In the genomic region with DNA sequence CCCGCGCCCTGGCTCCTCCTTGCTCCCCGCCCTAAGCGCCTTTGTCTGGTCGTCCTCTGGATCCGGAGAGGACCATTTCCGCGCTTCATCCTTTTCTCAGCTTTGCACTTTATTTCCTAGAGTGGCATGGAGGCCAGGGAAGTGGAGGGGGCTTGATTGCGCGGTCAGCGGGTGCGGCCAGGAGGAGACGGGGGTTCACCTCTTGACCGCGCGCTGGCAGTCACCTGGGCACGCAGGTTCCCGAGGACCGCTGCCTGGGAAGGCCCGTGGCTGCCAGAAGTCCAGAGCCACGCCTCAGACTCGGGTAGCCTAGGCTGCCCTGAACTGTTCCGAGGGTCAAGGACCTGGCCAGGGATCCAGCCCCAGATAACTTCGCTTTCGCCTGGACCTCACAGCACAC, we compare ENCODE assay signal across 11 mouse cellular contexts. TPM values are rescaled to one million over a fixed set of nuclear protein-coding genes. Genes with fewer than 3 reads are reported as not detected.
DNase-seq lines count a peak whose midpoint lies in the region; ATAC-seq lines count a peak whose summit lies in the region.
"Not testable (repeated sequence)": the region's sequence is repeated elsewhere in the genome, so short reads cannot be mapped to it uniquely, and the experiment has no call there.
"Had no signal": no experiment of that assay in that cellular context is flagged by ENCODE, and none has a peak within 500 bp of the region (broad histone marks: within the 10 kb centered on the region; RNA-seq: fewer than 3 reads in every experiment).

No protein-coding gene starts in this region.

- ATAC-seq in embryonic facial prominence, embryonic 12.5 days (ENCODE audit: insufficient number of reproducible peaks, insufficient read depth, low FRiP score, low TSS enrichment); forebrain, embryonic 16.5 days; heart, embryonic 16.5 days (replicated peaks; ENCODE audit: extremely low read depth, insufficient read depth, low FRiP score); intestine, embryonic 14.5 days (replicated peaks; ENCODE audit: low FRiP score, low TSS enrichment, low read depth); limb, embryonic 11.5 days (ENCODE audit: insufficient number of reproducible peaks, low FRiP score, low TSS enrichment, low read depth); midbrain, embryonic 11.5 days (ENCODE audit: low FRiP score); neural tube, embryonic 13.5 days (ENCODE audit: low read depth): not testable (repeated sequence)

- H3K27ac ChIP-seq in embryonic facial prominence, embryonic 12.5 days; forebrain, embryonic 16.5 days (ENCODE audit: low read length); heart, embryonic 16.5 days (ENCODE audit: low read length); intestine, embryonic 14.5 days (ENCODE audit: low read depth); limb, embryonic 11.5 days (replicated peaks; ENCODE audit: low read depth, low read length); midbrain, embryonic 11.5 days (ENCODE audit: low read depth, low read length); neural tube, embryonic 13.5 days (replicated peaks): not testable (repeated sequence)

- H3K36me3 ChIP-seq in embryonic facial prominence, embryonic 12.5 days; forebrain, embryonic 16.5 days (ENCODE audit: control insufficient read depth, insufficient read depth); heart, embryonic 16.5 days (ENCODE audit: control insufficient read depth, insufficient read depth); intestine, embryonic 14.5 days (ENCODE audit: control insufficient read depth, insufficient read depth, low read length); limb, embryonic 11.5 days (ENCODE audit: control insufficient read depth, insufficient read depth, low read length); midbrain, embryonic 11.5 days (ENCODE audit: control insufficient read depth, insufficient read depth, low read length); neural tube, embryonic 13.5 days: not testable (repeated sequence)

- 5% methylated on average over 17 of the region's 25 CpGs for WGBS in embryonic facial prominence, embryonic 12.5 days
- WGBS in forebrain, embryonic 16.5 days, result 5% methylated on average over 14 of the region's 25 CpGs
- 3% methylated on average over 16 of the region's 25 CpGs for WGBS in heart, embryonic 16.5 days
- 5% methylated on average over 14 of the region's 25 CpGs for WGBS in intestine, embryonic 14.5 days
- 0% methylated on average over 16 of the region's 25 CpGs for WGBS in limb, embryonic 11.5 days
- WGBS in midbrain, embryonic 11.5 days, result 3% methylated on average over 15 of the region's 25 CpGs
- WGBS in neural tube, embryonic 13.5 days, result 4% methylated on average over 15 of the region's 25 CpGs

- H3K4me2 ChIP-seq in embryonic facial prominence, embryonic 12.5 days (replicated peaks), result peak overlapping the region; percentile 48
- H3K4me2 ChIP-seq in forebrain, embryonic 16.5 days (ENCODE audit: low read length), result peak overlapping the region; percentile 54
- H3K4me2 ChIP-seq in heart, embryonic 16.5 days (ENCODE audit: low read depth, low read length), result peak overlapping the region; percentile 49
- H3K4me2 ChIP-seq in intestine, embryonic 14.5 days (ENCODE audit: low read length), result peak overlapping the region; percentile 38
- H3K4me2 ChIP-seq in limb, embryonic 11.5 days (ENCODE audit: low read depth, severe bottlenecking), result peak overlapping the region; percentile 36
- H3K4me2 ChIP-seq in midbrain, embryonic 11.5 days, result peak overlapping the region; percentile 40
- H3K4me2 ChIP-seq in neural tube, embryonic 13.5 days, result peak overlapping the region; percentile 54

- not testable (repeated sequence) for H3K9ac ChIP-seq in embryonic facial prominence, embryonic 12.5 days; heart, embryonic 16.5 days (ENCODE audit: low read length); intestine, embryonic 14.5 days (ENCODE audit: low read length); limb, embryonic 11.5 days (ENCODE audit: low read length); midbrain, embryonic 11.5 days (ENCODE audit: low read length)
- peak overlapping the region; percentile 37; the same call in 1 of the 2 replicates for H3K9ac ChIP-seq in forebrain, embryonic 16.5 days (replicated peaks; ENCODE audit: low read depth, low read length)
- 0 out of 2 replicates have a peak overlapping the region, but pooled peaks have one; percentile 41 for H3K9ac ChIP-seq in neural tube, embryonic 13.5 days

- H3K4me3 ChIP-seq in embryonic facial prominence, embryonic 12.5 days, result peak overlapping the region; percentile 30
- peak overlapping the region; percentile 42 for H3K4me3 ChIP-seq in forebrain, embryonic 16.5 days (replicated peaks; ENCODE audit: low read length)
- peak overlapping the region; percentile 21; the same call in 1 of the 2 replicates for H3K4me3 ChIP-seq in heart, embryonic 16.5 days (ENCODE audit: low read length)
- H3K4me3 ChIP-seq in intestine, embryonic 14.5 days (ENCODE audit: low read depth, low read length); limb, embryonic 11.5 days (ENCODE audit: low read depth, low read length): not testable (repeated sequence)
- H3K4me3 ChIP-seq in midbrain, embryonic 11.5 days (ENCODE audit: low read depth, low read length), result peak overlapping the region; percentile 27
- peak overlapping the region; percentile 35 for H3K4me3 ChIP-seq in neural tube, embryonic 13.5 days

- not testable (repeated sequence) for H3K27me3 ChIP-seq in embryonic facial prominence, embryonic 12.5 days; forebrain, embryonic 16.5 days (replicated peaks; ENCODE audit: control insufficient read depth, insufficient read depth, low read length); heart, embryonic 16.5 days (ENCODE audit: control insufficient read depth, insufficient read depth, low read length); intestine, embryonic 14.5 days (replicated peaks; ENCODE audit: control insufficient read depth, insufficient read depth, low read length); limb, embryonic 11.5 days (ENCODE audit: control insufficient read depth, insufficient read depth, low read length); midbrain, embryonic 11.5 days (ENCODE audit: control insufficient read depth, insufficient read depth, low read length); neural tube, embryonic 13.5 days

- not testable (repeated sequence) for H3K4me1 ChIP-seq in embryonic facial prominence, embryonic 12.5 days; forebrain, embryonic 16.5 days (replicated peaks; ENCODE audit: control insufficient read depth, insufficient read depth, low read length); heart, embryonic 16.5 days (ENCODE audit: control insufficient read depth, insufficient read depth, low read length); intestine, embryonic 14.5 days (replicated peaks; ENCODE audit: control insufficient read depth, insufficient read depth, low read length); limb, embryonic 11.5 days (ENCODE audit: control insufficient read depth, insufficient read depth, low read length); midbrain, embryonic 11.5 days (ENCODE audit: control insufficient read depth, insufficient read depth, low read length); neural tube, embryonic 13.5 days (replicated peaks)

- H3K9me3 ChIP-seq in embryonic facial prominence, embryonic 12.5 days; forebrain, embryonic 16.5 days (ENCODE audit: control insufficient read depth, low read length); heart, embryonic 16.5 days (replicated peaks; ENCODE audit: control insufficient read depth, low read length); intestine, embryonic 14.5 days (ENCODE audit: control insufficient read depth, low read length); limb, embryonic 11.5 days (ENCODE audit: control insufficient read depth, low read length); midbrain, embryonic 11.5 days (ENCODE audit: control insufficient read depth, low read length); neural tube, embryonic 13.5 days: not testable (repeated sequence)

- peak; percentile 0 for DNase-seq in CD4-positive, CD25-positive, alpha-beta regulatory T cell, adult 2 months (ENCODE audit: low read depth, low spot score)
- peak; percentile 31 for DNase-seq in intestine, embryonic 14.5 days (ENCODE audit: low spot score)
- peak; percentile 18 for DNase-seq in limb, embryonic 11.5 days (ENCODE audit: low spot score)
- DNase-seq in midbrain, embryonic 11.5 days (ENCODE audit: low spot score, missing footprints), result peak; percentile 77

RNA-seq across cellular contexts. Expression of a gene that starts 17.9 kb away (rescaled TPM):
- not detected in 2 replicates for polyA plus RNA-seq in embryonic facial prominence, embryonic 12.5 days (2016; fragmentation: Nextera tagmentation; extraction: Ambion mirVana)
- not detected in 2 replicates for polyA plus RNA-seq in forebrain, embryonic 16.5 days (2015; fragmentation: Nextera tagmentation; extraction: Ambion mirVana)
- 0.16 TPM in 1 of 2 replicates, not detected in the other for polyA plus RNA-seq in heart, embryonic 16.5 days (2015; fragmentation: Nextera tagmentation; extraction: Ambion mirVana)
- not detected in 2 replicates for polyA plus RNA-seq in intestine, embryonic 14.5 days (2014; fragmentation: Nextera tagmentation; extraction: Ambion mirVana)
- not detected in 2 replicates for polyA plus RNA-seq in limb, embryonic 11.5 days (2014; fragmentation: Nextera tagmentation; extraction: Ambion mirVana)
- polyA plus RNA-seq in midbrain, embryonic 11.5 days (2014; fragmentation: Nextera tagmentation; extraction: Ambion mirVana), result not detected in 2 replicates
- polyA plus RNA-seq in neural tube, embryonic 13.5 days (2015; fragmentation: Nextera tagmentation; extraction: Ambion mirVana), result not detected in 2 replicates
- polyA plus RNA-seq: lung, postnatal 0 days; spleen, adult 2 months; urinary bladder, adult 2 months had no signal

RNA-seq across cellular contexts. Expression of a gene that starts 55.8 kb away (rescaled TPM):
- not detected in 2 replicates for polyA plus RNA-seq in embryonic facial prominence, embryonic 12.5 days (2016; fragmentation: Nextera tagmentation; extraction: Ambion mirVana)
- not detected in 2 replicates for polyA plus RNA-seq in forebrain, embryonic 16.5 days (2015; fragmentation: Nextera tagmentation; extraction: Ambion mirVana)
- not detected in 2 replicates for polyA plus RNA-seq in heart, embryonic 16.5 days (2015; fragmentation: Nextera tagmentation; extraction: Ambion mirVana)
- polyA plus RNA-seq in intestine, embryonic 14.5 days (2014; fragmentation: Nextera tagmentation; extraction: Ambion mirVana), result not detected in 2 replicates
- not detected in 2 replicates for polyA plus RNA-seq in limb, embryonic 11.5 days (2014; fragmentation: Nextera tagmentation; extraction: Ambion mirVana)
- polyA plus RNA-seq in midbrain, embryonic 11.5 days (2014; fragmentation: Nextera tagmentation; extraction: Ambion mirVana), result not detected in 2 replicates
- polyA plus RNA-seq in neural tube, embryonic 13.5 days (2015; fragmentation: Nextera tagmentation; extraction: Ambion mirVana), result not detected in 2 replicates
- polyA plus RNA-seq: lung, postnatal 0 days; spleen, adult 2 months; urinary bladder, adult 2 months had no signal

Comparison
In these comparisons a context has a peak if more than half of its experiments do, and no peak if none do; other contexts are left out.
1. DNase-seq: peak in every context shown above with its lines; median percentile 77 in midbrain, embryonic 11.5 days; 31 in intestine, embryonic 14.5 days; 18 in limb, embryonic 11.5 days; 0 in CD4-positive, CD25-positive, alpha-beta regulatory T cell, adult 2 months.